Mouse (Mus musculus): ENCODE data around the gene Krt4. TPM values are rescaled to one million over a fixed set of nuclear protein-coding genes. Genes with fewer than 3 reads are reported as not detected.

Krt4 gene
- polyA plus RNA-seq, 1 experiment = not detected

DNA sequence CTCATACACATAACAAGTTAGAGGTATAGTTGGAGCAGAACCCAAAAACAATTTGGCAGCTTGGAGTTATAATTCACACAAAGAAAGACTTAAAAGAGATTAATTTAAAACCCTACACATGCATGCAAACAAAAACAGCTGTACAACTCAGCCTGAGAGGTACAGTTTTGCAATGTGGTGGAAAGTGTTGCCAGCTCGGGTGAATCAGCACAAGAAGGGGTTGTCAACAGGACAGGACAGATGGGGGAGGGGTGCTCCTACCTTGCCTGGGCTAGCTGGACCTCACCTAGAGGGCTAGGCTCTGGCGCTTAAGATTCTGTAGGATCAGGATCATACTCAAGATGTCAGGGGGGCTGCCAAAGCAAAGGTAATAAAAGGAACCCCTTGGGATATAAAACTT is 46.5 kb downstream of the Krt4 start:
- no peak for TF ChIP-seq EP300 (IDR thresholded peaks at IDR 0.05; ENCODE audit: insufficient read depth, low read depth, low read length)
- no peak for TF ChIP-seq POLR2A (IDR thresholded peaks at IDR 0.05; ENCODE audit: insufficient read depth, low read length)
- no peak overlapping the region for H3K27ac ChIP-seq (ENCODE audit: insufficient read depth, low read length)
- H3K36me3 ChIP-seq (ENCODE audit: control insufficient read depth, insufficient read depth, low read length, poor library complexity, severe bottlenecking) = no peaks in the 10 kb centered on the region
- no peaks in the 10 kb centered on the region for H3K27me3 ChIP-seq (ENCODE audit: control insufficient read depth, insufficient read depth, low read length, poor library complexity, severe bottlenecking)
- H3K4me3 ChIP-seq (ENCODE audit: low read depth, low read length) = no peak overlapping the region
- H3K9ac ChIP-seq (ENCODE audit: low read depth, poor library complexity, severe bottlenecking) = no peak overlapping the region
- no peaks in the 10 kb centered on the region for H3K4me1 ChIP-seq (ENCODE audit: control insufficient read depth, insufficient read depth, low read length)
- no peaks in the 10 kb centered on the region for H3K9me3 ChIP-seq (replicated peaks; ENCODE audit: control insufficient read depth, insufficient read depth, low read length, poor library complexity, severe bottlenecking)

DNA sequence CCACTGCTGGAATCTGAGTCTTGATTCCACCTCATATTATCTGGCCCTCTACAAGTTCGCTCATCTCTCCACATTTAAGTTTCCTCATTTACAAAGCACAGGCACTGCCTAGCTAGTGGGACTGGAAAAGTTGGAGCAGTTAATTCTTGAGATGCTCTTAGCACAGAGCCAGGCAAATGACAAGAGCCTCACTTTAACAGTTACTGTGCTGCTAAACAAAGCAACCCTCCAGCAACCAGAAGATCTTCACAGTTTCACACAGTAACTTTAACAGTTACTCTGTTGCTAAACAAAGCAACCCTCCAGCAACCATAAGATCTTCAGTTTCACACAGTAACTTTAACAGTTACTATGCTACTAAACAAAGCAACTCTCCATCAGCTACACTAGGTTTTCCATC is 50.2 kb downstream of the Krt4 start:
- Histone ChIP-seq H3K27me3 (ENCODE audit: control insufficient read depth, insufficient read depth, low read length, poor library complexity, severe bottlenecking) (no peaks in the 10 kb centered on the region), H3K9me3 (replicated peaks; ENCODE audit: control insufficient read depth, insufficient read depth, low read length, poor library complexity, severe bottlenecking) (no peaks in the 10 kb centered on the region), H3K9ac (ENCODE audit: low read depth, poor library complexity, severe bottlenecking) (no peak overlapping the region), H3K4me1 (ENCODE audit: control insufficient read depth, insufficient read depth, low read length) (no peaks in the 10 kb centered on the region), H3K4me3 (ENCODE audit: low read depth, low read length) (no peak overlapping the region), H3K27ac (ENCODE audit: insufficient read depth, low read length) (no peak overlapping the region), H3K36me3 (ENCODE audit: control insufficient read depth, insufficient read depth, low read length, poor library complexity, severe bottlenecking) (no peaks in the 10 kb centered on the region)
- TF ChIP-seq EP300 (IDR thresholded peaks at IDR 0.05; ENCODE audit: insufficient read depth, low read depth, low read length) (no peak), POLR2A (IDR thresholded peaks at IDR 0.05; ENCODE audit: insufficient read depth, low read length) (no peak), CTCF (IDR thresholded peaks at IDR 0.05; ENCODE audit: low read depth, low read length) (no peak)

DNA sequence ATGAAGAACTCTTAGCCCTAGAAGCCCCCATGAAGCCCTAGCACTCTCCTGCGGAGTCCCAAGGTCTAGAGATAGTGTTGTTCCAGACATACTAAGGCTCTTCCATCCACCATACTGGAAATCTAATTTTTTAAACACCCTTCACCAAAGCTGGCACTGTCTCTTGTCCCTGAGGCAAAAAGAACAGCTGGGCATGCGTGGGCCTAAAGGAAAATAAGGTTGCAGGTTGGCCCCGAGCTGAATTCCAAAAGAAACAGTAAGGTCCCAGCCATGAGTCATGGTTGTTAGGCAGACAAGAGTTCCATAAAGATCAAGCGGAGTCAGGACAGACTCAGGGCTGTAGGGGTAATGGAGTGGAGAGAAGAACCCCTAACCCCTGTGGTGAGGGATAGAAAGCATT is 51.3 kb downstream of the Krt4 start:
- Histone ChIP-seq H3K36me3 (ENCODE audit: control insufficient read depth, insufficient read depth, low read length, poor library complexity, severe bottlenecking) (no peaks in the 10 kb centered on the region), H3K27ac (ENCODE audit: insufficient read depth, low read length) (no peak overlapping the region), H3K4me3 (ENCODE audit: low read depth, low read length) (no peak overlapping the region), H3K4me1 (ENCODE audit: control insufficient read depth, insufficient read depth, low read length) (no peaks in the 10 kb centered on the region), H3K27me3 (ENCODE audit: control insufficient read depth, insufficient read depth, low read length, poor library complexity, severe bottlenecking) (no peaks in the 10 kb centered on the region), H3K9ac (ENCODE audit: low read depth, poor library complexity, severe bottlenecking) (no peak overlapping the region), H3K9me3 (replicated peaks; ENCODE audit: control insufficient read depth, insufficient read depth, low read length, poor library complexity, severe bottlenecking) (no peaks in the 10 kb centered on the region)
- no peak for TF ChIP-seq POLR2A (IDR thresholded peaks at IDR 0.05; ENCODE audit: insufficient read depth, low read length)
- TF ChIP-seq EP300 (IDR thresholded peaks at IDR 0.05; ENCODE audit: insufficient read depth, low read depth, low read length) = no peak
- no peak for TF ChIP-seq CTCF (IDR thresholded peaks at IDR 0.05; ENCODE audit: low read depth, low read length)

- H3K9ac ChIP-seq (ENCODE audit: low read depth, poor library complexity, severe bottlenecking) = no peak within 1 kb of the TSS
- no peak within 1 kb of the TSS for H3K27ac ChIP-seq (ENCODE audit: insufficient read depth, low read length)
- no peaks in the 10 kb centered on the region for H3K9me3 ChIP-seq (replicated peaks; ENCODE audit: control insufficient read depth, insufficient read depth, low read length, poor library complexity, severe bottlenecking)
- no peaks in the 10 kb centered on the region for H3K27me3 ChIP-seq (ENCODE audit: control insufficient read depth, insufficient read depth, low read length, poor library complexity, severe bottlenecking)
- no peaks in the 10 kb centered on the region for H3K36me3 ChIP-seq (ENCODE audit: control insufficient read depth, insufficient read depth, low read length, poor library complexity, severe bottlenecking)
- H3K4me3 ChIP-seq (ENCODE audit: low read depth, low read length) = no peak within 1 kb of the TSS
- TF ChIP-seq EP300 (IDR thresholded peaks at IDR 0.05; ENCODE audit: insufficient read depth, low read depth, low read length) (no peak), CTCF (IDR thresholded peaks at IDR 0.05; ENCODE audit: low read depth, low read length) (no peak), POLR2A (IDR thresholded peaks at IDR 0.05; ENCODE audit: insufficient read depth, low read length) (no peak)
- no peaks in the 10 kb centered on the region for H3K4me1 ChIP-seq (ENCODE audit: control insufficient read depth, insufficient read depth, low read length)
These were observed 55.1 kb downstream of the Krt4 start, which contains the start of gene Krt77 for GRCm38 (mm10) chr15:101869431-101869830. TSS of gene Krt77 (minus strand) at chr15:101869705.

Other genes with a start within 250 kb of the Krt4 start
- gene Krt6b, start 244.4 kb downstream of the Krt4 start, polyA plus RNA-seq (2011; ENCODE audit: insufficient read depth, insufficient read length, low read depth, missing spikeins) = not detected in 2 replicates
- not detected in 2 replicates for gene Krt6a, start 230.4 kb downstream of the Krt4 start, polyA plus RNA-seq (2011; ENCODE audit: insufficient read depth, insufficient read length, low read depth, missing spikeins)
- not detected in 2 replicates for gene Krt5, start 211.8 kb downstream of the Krt4 start, polyA plus RNA-seq (2011; ENCODE audit: insufficient read depth, insufficient read length, low read depth, missing spikeins)
- not detected in 2 replicates for gene Krt71, start 181.6 kb downstream of the Krt4 start, polyA plus RNA-seq (2011; ENCODE audit: insufficient read depth, insufficient read length, low read depth, missing spikeins)
- not detected in 2 replicates for gene Krt72, start 138.3 kb downstream of the Krt4 start, polyA plus RNA-seq (2011; ENCODE audit: insufficient read depth, insufficient read length, low read depth, missing spikeins)
- gene Krt73, start 122.4 kb downstream of the Krt4 start, polyA plus RNA-seq (2011; ENCODE audit: insufficient read depth, insufficient read length, low read depth, missing spikeins) = not detected in 2 replicates
- not detected in 2 replicates for gene Krt2, start 106.6 kb downstream of the Krt4 start, polyA plus RNA-seq (2011; ENCODE audit: insufficient read depth, insufficient read length, low read depth, missing spikeins)
- not detected in 2 replicates for gene Krt1, start 73.9 kb downstream of the Krt4 start, polyA plus RNA-seq (2011; ENCODE audit: insufficient read depth, insufficient read length, low read depth, missing spikeins)
- not detected in 2 replicates for gene Krt77, start 55.0 kb downstream of the Krt4 start, polyA plus RNA-seq (2011; ENCODE audit: insufficient read depth, insufficient read length, low read depth, missing spikeins)
- not detected in 2 replicates for gene Krt76, start 31.8 kb downstream of the Krt4 start, polyA plus RNA-seq (2011; ENCODE audit: insufficient read depth, insufficient read length, low read depth, missing spikeins)
- gene Krt79, start 15.6 kb upstream of the Krt4 start, polyA plus RNA-seq (2011; ENCODE audit: insufficient read depth, insufficient read length, low read depth, missing spikeins) = not detected in 2 replicates
- gene Krt78, start 29.6 kb upstream of the Krt4 start, polyA plus RNA-seq (2011; ENCODE audit: insufficient read depth, insufficient read length, low read depth, missing spikeins) = not detected in 2 replicates
- gene Krt8, start 79.7 kb upstream of the Krt4 start, polyA plus RNA-seq (2011; ENCODE audit: insufficient read depth, insufficient read length, low read depth, missing spikeins) = 306 and 318 TPM in 2 replicates
- 334 and 349 TPM in 2 replicates for gene Krt18, start 103.4 kb upstream of the Krt4 start, polyA plus RNA-seq (2011; ENCODE audit: insufficient read depth, insufficient read length, low read depth, missing spikeins)
- gene Eif4b, start 149.0 kb upstream of the Krt4 start, polyA plus RNA-seq (2011; ENCODE audit: insufficient read depth, insufficient read length, low read depth, missing spikeins) = 584 and 631 TPM in 2 replicates
- 10.4 and 12.8 TPM in 2 replicates for gene Tns2, start 175.7 kb upstream of the Krt4 start, polyA plus RNA-seq (2011; ENCODE audit: insufficient read depth, insufficient read length, low read depth, missing spikeins)
- 11.7 and 15.1 TPM in 2 replicates for gene Spryd3, start 211.5 kb upstream of the Krt4 start, polyA plus RNA-seq (2011; ENCODE audit: insufficient read depth, insufficient read length, low read depth, missing spikeins)
- 2.0 and 2.2 TPM in 2 replicates for gene Igfbp6, start 219.6 kb upstream of the Krt4 start, polyA plus RNA-seq (2011; ENCODE audit: insufficient read depth, insufficient read length, low read depth, missing spikeins)
- gene Soat2, start 225.8 kb upstream of the Krt4 start, polyA plus RNA-seq (2011; ENCODE audit: insufficient read depth, insufficient read length, low read depth, missing spikeins) = 0.45 TPM in 1 of 2 replicates, not detected in the other

Data from ES-Bruce4 (cell line).